Mouse (Mus musculus): ENCODE measurements around the gene Prelp.

- TF ChIP-seq HCFC1 (IDR thresholded peaks at IDR 0.05; ENCODE audit: borderline replicate concordance, insufficient read depth, low read length) (no peak), ZNF384 (IDR thresholded peaks at IDR 0.05; ENCODE audit: low read depth, low read length) (no peak), MAFK (IDR thresholded peaks at IDR 0.05; ENCODE audit: insufficient read depth, low read depth, low read length) (no peak), CHD2 (IDR thresholded peaks at IDR 0.05; ENCODE audit: low read depth, low read length) (no peak)
Observed at GRCm38 (mm10) chr1:133915115-133915514, 6.1 kb downstream of the Prelp start.
